Mouse (Mus musculus) layer of hippocampus, adult 8-10 months (tissue): ENCODE data around the gene Scml4. TPM values are rescaled to one million over a fixed set of nuclear protein-coding genes. Genes with fewer than 3 reads are reported as not detected.

Experiments used
- DNase-seq, 2 experiments: peaks; one replicate each; pipeline ENCODE4 v3.0.0; 2022; ENCODE audit warnings: low spot score in 2 of 2
- total RNA-seq, 4 experiments: library from RNA; stranded (reverse); gene quantifications; 2 replicates each; pipeline ENCODE4 v1.2.4; 2022

Gene Scml4
- total RNA-seq, 4 experiments from 2014 or later: 3.7 to 5.3 (median 4.6) TPM

GRCm38 (mm10) chr10:42901361-42901760 lies 41.2 kb downstream of the Scml4 start:
- no peak for DNase-seq

GRCm38 (mm10) chr10:42903054-42903453 lies 42.9 kb downstream of the Scml4 start:
- no peak for DNase-seq

- no peak for DNase-seq
These were observed 48.4 kb downstream of the Scml4 start for GRCm38 (mm10) chr10:42908562-42908961.

- DNase-seq: no peak
These were observed 50.4 kb downstream of the Scml4 start for GRCm38 (mm10) chr10:42910567-42910966.

- no peak for DNase-seq
These were observed 51.9 kb downstream of the Scml4 start for GRCm38 (mm10) chr10:42912056-42912455.

GRCm38 (mm10) chr10:42913196-42913595 lies 53.0 kb downstream of the Scml4 start:
- DNase-seq: no peak

- no peak for DNase-seq
These were observed 54.0 kb downstream of the Scml4 start for GRCm38 (mm10) chr10:42914146-42914545.

GRCm38 (mm10) chr10:42917355-42917754 lies 57.2 kb downstream of the Scml4 start:
- no peak for DNase-seq

- DNase-seq: no peak
These were observed 59.6 kb downstream of the Scml4 start for GRCm38 (mm10) chr10:42919786-42920185.

- DNase-seq: no peak
These were observed 65.1 kb downstream of the Scml4 start for GRCm38 (mm10) chr10:42925103-42925866.

GRCm38 (mm10) chr10:42930121-42930650 lies 70.0 kb downstream of the Scml4 start:
- DNase-seq: no peak

GRCm38 (mm10) chr10:42932862-42933480 lies 72.8 kb downstream of the Scml4 start:
- no peak for DNase-seq

- DNase-seq: no peak
These were observed 74.5 kb downstream of the Scml4 start for GRCm38 (mm10) chr10:42934672-42935071.

- no peak for DNase-seq
These were observed 76.0 kb downstream of the Scml4 start for GRCm38 (mm10) chr10:42936205-42936604.

- no peak for DNase-seq
These were observed 78.2 kb downstream of the Scml4 start for GRCm38 (mm10) chr10:42938361-42938760.

GRCm38 (mm10) chr10:42939691-42940090 lies 79.5 kb downstream of the Scml4 start:
- DNase-seq: no peak

GRCm38 (mm10) chr10:42940193-42941050 lies 80.3 kb downstream of the Scml4 start:
- no peak for DNase-seq

- DNase-seq: no peak
These were observed 81.1 kb downstream of the Scml4 start for GRCm38 (mm10) chr10:42941278-42941677.

- DNase-seq: peak; percentile 32 to 59
These were observed 81.6 kb downstream of the Scml4 start for GRCm38 (mm10) chr10:42941697-42942221.

GRCm38 (mm10) chr10:42942300-42942699 lies 82.1 kb downstream of the Scml4 start:
- DNase-seq: no peak

- DNase-seq: no peak
These were observed 85.1 kb downstream of the Scml4 start for GRCm38 (mm10) chr10:42945316-42945715.
